Mouse (Mus musculus) lung, adult 2 months (tissue): ENCODE measurements around the gene Trim56.

Source experiments
- CTCF ChIP-seq: fragments of 200-500 bp; IDR thresholded peaks from 2 replicates; pipeline ENCODE4 v1.5.1; 2011; ENCODE audit warnings: mild to moderate bottlenecking, low read length, control low read depth; ENCODE audit not compliant: insufficient read depth
- POLR2A ChIP-seq: fragments of 200-500 bp; IDR thresholded peaks from 2 replicates; pipeline ENCODE4 v1.6.1; 2011; ENCODE audit warnings: low read depth, mild to moderate bottlenecking, control low read depth, low read length, borderline replicate concordance; ENCODE audit errors: extremely low read depth

DNA sequence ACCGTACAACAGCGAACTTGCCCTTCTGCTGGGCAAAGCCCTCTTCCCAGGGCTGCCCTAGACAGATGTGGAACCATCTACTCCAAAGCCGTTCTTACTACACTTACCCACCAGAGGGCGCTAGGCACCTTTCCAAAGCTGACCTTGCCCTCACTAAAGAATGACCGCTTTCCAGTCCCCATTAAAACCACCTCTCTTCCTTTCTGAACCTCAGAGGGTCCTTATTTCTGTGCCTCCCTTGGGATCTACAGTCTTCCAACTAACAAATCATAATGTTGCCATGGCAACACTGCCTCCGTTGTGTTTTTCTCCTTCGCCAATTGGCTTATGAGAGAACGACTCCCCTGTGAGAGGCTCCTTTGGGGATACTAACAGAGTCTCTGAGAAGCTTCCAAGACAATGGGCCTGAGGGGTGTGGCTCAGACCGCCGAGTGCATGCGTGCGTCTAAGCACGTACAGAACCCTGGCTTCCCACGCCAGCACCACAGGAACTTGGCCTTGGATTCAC lies 6.7 kb upstream of the Trim56 start:
- peak; percentile 86 for TF ChIP-seq CTCF
- no peak for TF ChIP-seq POLR2A
